Mouse (Mus musculus): ENCODE data around the gene Dnaaf1. TPM values are rescaled to one million over a fixed set of nuclear protein-coding genes. Genes with fewer than 3 reads are reported as not detected.

Gene Dnaaf1
- total RNA-seq, 2 experiments from 2014 or later: 0.32 to 0.38 TPM

GRCm38 (mm10) chr8:119635378-119635777, 60.3 kb downstream of the Dnaaf1 start, which contains the start of gene Kcng4:
Gene Kcng4 (minus strand): TSS chr8:119635680.
- DNase-seq (ENCODE audit: low spot score in 2 of 2): no peak
- H3K4me3 ChIP-seq: no peak within 1 kb of the TSS
- H3K27ac ChIP-seq: 0 out of 2 replicates have a peak within 1 kb of the TSS, but pooled peaks have one; percentile 5
- TF ChIP-seq CTCF (conservative IDR thresholded peaks at IDR 0.05): no peak

GRCm38 (mm10) chr8:119635958-119636357, 60.9 kb downstream of the Dnaaf1 start:
- no peak overlapping the region for H3K4me3 ChIP-seq
- TF ChIP-seq CTCF (conservative IDR thresholded peaks at IDR 0.05): no peak
- H3K27ac ChIP-seq: no peak overlapping the region
- DNase-seq (ENCODE audit: low spot score in 2 of 2): no peak

- DNase-seq (ENCODE audit: low spot score in 2 of 2): no peak
- Histone ChIP-seq H3K4me3 (no peak overlapping the region), H3K27ac (no peak overlapping the region)
- no peak for TF ChIP-seq CTCF (conservative IDR thresholded peaks at IDR 0.05)
Observed at GRCm38 (mm10) chr8:119636766-119637165, 61.7 kb downstream of the Dnaaf1 start.

- no peak for TF ChIP-seq CTCF (conservative IDR thresholded peaks at IDR 0.05)
- Histone ChIP-seq H3K27ac (no peak overlapping the region), H3K4me3 (no peak overlapping the region)
- DNase-seq (ENCODE audit: low spot score in 2 of 2): no peak
Observed at GRCm38 (mm10) chr8:119637381-119637780, 62.3 kb downstream of the Dnaaf1 start.

GRCm38 (mm10) chr8:119638261-119638660, 63.2 kb downstream of the Dnaaf1 start:
- peak; percentile 42 for TF ChIP-seq CTCF (conservative IDR thresholded peaks at IDR 0.05)
- Histone ChIP-seq H3K4me3 (no peak overlapping the region), H3K27ac (no peak overlapping the region)
- DNase-seq (ENCODE audit: low spot score in 2 of 2): no peak

GRCm38 (mm10) chr8:119639798-119640197, 64.8 kb downstream of the Dnaaf1 start:
- no peak overlapping the region for H3K27ac ChIP-seq
- DNase-seq (ENCODE audit: low spot score in 2 of 2): no peak
- TF ChIP-seq CTCF (conservative IDR thresholded peaks at IDR 0.05): no peak
- H3K4me3 ChIP-seq: no peak overlapping the region

- no peak for DNase-seq (ENCODE audit: low spot score in 2 of 2)
- Histone ChIP-seq H3K27ac (no peak overlapping the region), H3K4me3 (no peak overlapping the region)
- no peak for TF ChIP-seq CTCF (conservative IDR thresholded peaks at IDR 0.05)
Observed at GRCm38 (mm10) chr8:119641058-119641457, 66.0 kb downstream of the Dnaaf1 start.

- no peak for TF ChIP-seq CTCF (conservative IDR thresholded peaks at IDR 0.05)
Observed at GRCm38 (mm10) chr8:119642960-119643359, 67.9 kb downstream of the Dnaaf1 start.

GRCm38 (mm10) chr8:119644429-119644960, 69.5 kb downstream of the Dnaaf1 start:
- no peak overlapping the region for H3K27ac ChIP-seq
- DNase-seq (ENCODE audit: low spot score in 2 of 2): no peak
- TF ChIP-seq CTCF (conservative IDR thresholded peaks at IDR 0.05): no peak
- no peak overlapping the region for H3K4me3 ChIP-seq

More at GRCm38 (mm10) chr8:119642960-119643359, 67.9 kb downstream of the Dnaaf1 start:
- no peak overlapping the region for H3K4me3 ChIP-seq
- DNase-seq (ENCODE audit: low spot score in 2 of 2): no peak
- H3K27ac ChIP-seq: no peak overlapping the region

- no peak for TF ChIP-seq CTCF (conservative IDR thresholded peaks at IDR 0.05)
- DNase-seq (ENCODE audit: low spot score in 2 of 2): no peak
- no peak overlapping the region for H3K4me3 ChIP-seq
- no peak overlapping the region for H3K27ac ChIP-seq
Observed at GRCm38 (mm10) chr8:119644981-119645597, 70.1 kb downstream of the Dnaaf1 start.

- DNase-seq (ENCODE audit: low spot score in 2 of 2): no peak
- no peak overlapping the region for H3K4me3 ChIP-seq
- peak; percentile 49 for TF ChIP-seq CTCF (conservative IDR thresholded peaks at IDR 0.05)
- H3K27ac ChIP-seq: no peak overlapping the region
Observed at GRCm38 (mm10) chr8:119646197-119646596, 71.2 kb downstream of the Dnaaf1 start.

- Histone ChIP-seq H3K27ac (no peak overlapping the region), H3K4me3 (no peak overlapping the region)
- no peak for DNase-seq (ENCODE audit: low spot score in 2 of 2)
- TF ChIP-seq CTCF (conservative IDR thresholded peaks at IDR 0.05): no peak; the same call in 1 of the 2 replicates
Observed at GRCm38 (mm10) chr8:119646846-119647245, 71.8 kb downstream of the Dnaaf1 start.

Other genes with a start within 250 kb of the Dnaaf1 start
- gene Hsbp1, start 230.7 kb upstream of the Dnaaf1 start, total RNA-seq (2021): 100 to 1,000 TPM; 315 to 337 TPM
- 10 to 100 TPM; 29.1 to 30.8 TPM for gene Mlycd, start 180.4 kb upstream of the Dnaaf1 start, total RNA-seq (2021)
- 1 to 10 TPM in 1 of 2 experiments, under 1 TPM in 1; 0.18 to 1.3 TPM for gene Osgin1, start 141.1 kb upstream of the Dnaaf1 start, total RNA-seq (2021)
- gene Necab2, start 128.5 kb upstream of the Dnaaf1 start, total RNA-seq (2021): 100 to 1,000 TPM in 1 of 2 experiments, 10 to 100 TPM in 1; 99.0 to 104 TPM
- gene Slc38a8, start 73.5 kb upstream of the Dnaaf1 start, total RNA-seq (2021): under 1 TPM in 1 of 2 experiments, not detected in 1; 0.41 TPM
- gene Mbtps1, start 16.5 kb upstream of the Dnaaf1 start, total RNA-seq (2021): 10 to 100 TPM; 74.4 to 77.8 TPM
- gene Hsdl1, start 52 bp upstream of the Dnaaf1 start, total RNA-seq (2021): 10 to 100 TPM; 43.9 to 51.2 TPM
- gene Taf1c, start 30.0 kb downstream of the Dnaaf1 start, total RNA-seq (2021): 10 to 100 TPM; 10.8 to 11.1 TPM
- gene Adad2, start 37.5 kb downstream of the Dnaaf1 start, total RNA-seq (2021): under 1 TPM; 0.47 to 0.87 TPM
- gene Kcng4, start 60.4 kb downstream of the Dnaaf1 start, total RNA-seq (2021): 1 to 10 TPM; 2.6 to 3.1 TPM
- 1 to 10 TPM; 6.3 to 6.7 TPM for gene Wfdc1, start 91.1 kb downstream of the Dnaaf1 start, total RNA-seq (2021)
- gene Atp2c2, start 124.8 kb downstream of the Dnaaf1 start, total RNA-seq (2021): 1 to 10 TPM; 1.7 to 1.9 TPM
- gene Tldc1, start 203.2 kb downstream of the Dnaaf1 start, total RNA-seq (2021): 10 to 100 TPM; 15.2 to 15.5 TPM

Measured in layer of hippocampus, adult 2 months (tissue).